Mouse (Mus musculus) testis, adult 2 months (tissue): Measurements from ENCODE around the gene Blvra. TPM values are rescaled to one million over a fixed set of nuclear protein-coding genes. Genes with fewer than 3 reads are reported as not detected.
"Not testable (repeated sequence)": the region's sequence is repeated elsewhere in the genome, so short reads cannot be mapped to it uniquely, and the experiment has no call there.

Source experiments
- H3K27ac ChIP-seq: fragments of 200-500 bp; 2 replicates; pipeline ENCODE4 v1.5.1; 2012; ENCODE audit warnings: low read depth, low read length; ENCODE audit not compliant: control insufficient read depth, insufficient read depth
- H3K27me3 ChIP-seq: fragments of 200-500 bp; 2 replicates; pipeline ENCODE4 v1.6.1; 2012; ENCODE audit warnings: mild to moderate bottlenecking, low read length, moderate library complexity; ENCODE audit not compliant: control insufficient read depth, insufficient read depth
- H3K36me3 ChIP-seq: fragments of 200-500 bp; 2 replicates; pipeline ENCODE4 v1.6.1; 2012; ENCODE audit warnings: mild to moderate bottlenecking, low read length; ENCODE audit not compliant: control insufficient read depth, insufficient read depth
- H3K4me1 ChIP-seq: fragments of 200-500 bp; 2 replicates; pipeline ENCODE4 v1.6.1; 2012; ENCODE audit warnings: low read length; ENCODE audit not compliant: control insufficient read depth, insufficient read depth
- H3K4me3 ChIP-seq: fragments of 200-500 bp; 2 replicates; pipeline ENCODE4 v1.5.1; 2012; ENCODE audit warnings: low read depth, mild to moderate bottlenecking, low read length, moderate library complexity, mixed read lengths; ENCODE audit not compliant: control insufficient read depth
- CTCF ChIP-seq: fragments of 200-500 bp; IDR thresholded peaks from 2 replicates; pipeline ENCODE4 v1.5.1; 2012; ENCODE audit warnings: low read depth, mild to moderate bottlenecking, inconsistent platforms, low read length, moderate library complexity; ENCODE audit not compliant: control insufficient read depth, insufficient read depth, insufficient replicate concordance
- POLR2A ChIP-seq: fragments of 200-500 bp; IDR thresholded peaks from 2 replicates; pipeline ENCODE4 v1.6.1; 2012; ENCODE audit warnings: low read depth, mild to moderate bottlenecking, inconsistent platforms, low read length, moderate library complexity; ENCODE audit not compliant: control insufficient read depth
- polyA plus RNA-seq: library from polyadenylated mRNA; depleted of rRNA; stranded (reverse); fragments of >200 nt; gene quantifications from 2 replicates; pipeline ENCODE4 v1.2.3, GENCODE M21; 2012

Blvra gene
- polyA plus RNA-seq, 1 experiment, result 6.5 TPM

GRCm38 (mm10) chr2:127108986-127109385 lies 38.5 kb downstream of the Blvra start:
- Histone ChIP-seq H3K27ac (no peak overlapping the region), H3K4me3 (no peak overlapping the region), H3K36me3 (no peaks in the 10 kb centered on the region; the same call in none of the 2 replicates), H3K4me1 (no peaks in the 10 kb centered on the region), H3K27me3 (no peaks in the 10 kb centered on the region)
- no peak for TF ChIP-seq POLR2A
- no peak for TF ChIP-seq CTCF

DNA sequence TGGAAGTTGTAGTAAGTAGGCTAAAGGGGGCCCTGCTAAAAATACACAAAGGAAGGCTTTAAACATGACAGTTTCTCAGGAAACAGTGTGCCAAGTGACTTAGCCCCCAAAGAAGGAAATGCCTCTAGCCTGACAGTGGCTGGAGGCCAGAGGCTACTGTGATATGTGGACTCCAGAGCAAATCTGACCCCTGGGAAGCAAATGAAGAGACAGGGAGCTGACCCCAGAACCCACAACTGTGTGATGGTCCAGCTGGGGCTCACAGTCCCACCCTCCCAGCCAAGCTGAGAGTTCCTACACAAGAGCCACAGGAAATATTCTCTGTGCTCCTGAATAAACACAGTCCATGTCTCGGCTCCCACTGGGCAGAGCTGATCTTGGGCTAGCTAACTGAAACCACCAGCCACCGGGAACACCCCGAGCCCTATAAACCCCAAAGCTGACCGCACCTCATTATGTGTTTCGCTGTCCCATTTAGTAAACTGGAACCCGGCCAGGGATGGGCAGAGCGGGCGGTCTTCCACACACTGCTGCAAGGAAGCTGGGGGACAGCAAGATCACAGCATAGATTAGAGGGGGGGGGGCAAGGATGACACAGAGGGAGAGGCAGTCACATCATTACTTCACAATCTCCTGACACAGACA lies 51.2 kb downstream of the Blvra start:
- Histone ChIP-seq H3K36me3 (peaks cover 2% of the 10 kb centered on the region), H3K4me1 (no peaks in the 10 kb centered on the region), H3K4me3 (no peak overlapping the region), H3K27me3 (no peaks in the 10 kb centered on the region), H3K27ac (no peak overlapping the region)
- TF ChIP-seq POLR2A (no peak), CTCF (no peak)

GRCm38 (mm10) chr2:127128926-127129325 lies 58.5 kb downstream of the Blvra start:
- no peak overlapping the region for H3K4me3 ChIP-seq
- peaks cover 11% of the 10 kb centered on the region for H3K4me1 ChIP-seq
- H3K27me3 ChIP-seq, result no peaks in the 10 kb centered on the region
- no peak for TF ChIP-seq CTCF
- TF ChIP-seq POLR2A, result no peak
- no peaks in the 10 kb centered on the region; the same call in 1 of the 2 replicates for H3K36me3 ChIP-seq
- H3K27ac ChIP-seq, result no peak overlapping the region

- Histone ChIP-seq H3K36me3 (no peaks in the 10 kb centered on the region; the same call in 1 of the 2 replicates), H3K27me3 (no peaks in the 10 kb centered on the region), H3K27ac (no peak overlapping the region), H3K4me1 (peaks cover 12% of the 10 kb centered on the region), H3K4me3 (no peak overlapping the region)
- TF ChIP-seq POLR2A (no peak), CTCF (no peak)
Measured at GRCm38 (mm10) chr2:127131353-127131752, 60.9 kb downstream of the Blvra start.

GRCm38 (mm10) chr2:127133621-127134461 lies 63.4 kb downstream of the Blvra start, which contains the start of gene Ncaph:
Ncaph (minus strand) TSS chr2:127133954.
- no peaks in the 10 kb centered on the region for H3K27me3 ChIP-seq
- TF ChIP-seq POLR2A (peak; percentile 93), CTCF (no peak)
- H3K4me3 ChIP-seq, result peak within 1 kb of the TSS; percentile 97
- no peaks in the 10 kb centered on the region for H3K36me3 ChIP-seq
- peaks cover 17% of the 10 kb centered on the region for H3K4me1 ChIP-seq
- peak within 1 kb of the TSS; percentile 98 for H3K27ac ChIP-seq

GRCm38 (mm10) chr2:127135255-127135654 lies 64.8 kb downstream of the Blvra start:
- H3K4me1 ChIP-seq, result peaks cover 17% of the 10 kb centered on the region
- not testable (repeated sequence) for H3K4me3 ChIP-seq, H3K36me3 ChIP-seq, H3K27ac ChIP-seq, H3K27me3 ChIP-seq

GRCm38 (mm10) chr2:127136979-127137378 lies 66.5 kb downstream of the Blvra start:
- Histone ChIP-seq H3K27ac (no peak overlapping the region), H3K27me3 (no peaks in the 10 kb centered on the region), H3K4me3 (no peak overlapping the region), H3K4me1 (peaks cover 17% of the 10 kb centered on the region), H3K36me3 (no peaks in the 10 kb centered on the region)
- TF ChIP-seq POLR2A (no peak; the same call in 1 of the 2 replicates), CTCF (no peak)
